Mouse (Mus musculus) heart, postnatal 25 days (tissue): Measurements from ENCODE around the gene Smchd1. TPM values are rescaled to one million over a fixed set of nuclear protein-coding genes. Genes with fewer than 3 reads are reported as not detected.
"Not testable (repeated sequence)": the region's sequence is repeated elsewhere in the genome, so short reads cannot be mapped to it uniquely, and the experiment has no call there.

Experiments
- DNase-seq: peaks from one replicate; pipeline ENCODE4 v3.0.0; 2022; ENCODE audit warnings: low spot score
- intact Hi-C: fragments of 180-260 bp; cut with DNase I; formaldehyde crosslinking; loops from one replicate; pipeline ENCODE4 v1.15.1; 2025
- total RNA-seq, 2 experiments: library from RNA; stranded (reverse); gene quantifications; 2 replicates each; pipeline ENCODE4 v1.2.3; 2021

Smchd1 gene
- total RNA-seq, 2 experiments from 2014 or later, result 18.0 to 19.7 TPM

DNA sequence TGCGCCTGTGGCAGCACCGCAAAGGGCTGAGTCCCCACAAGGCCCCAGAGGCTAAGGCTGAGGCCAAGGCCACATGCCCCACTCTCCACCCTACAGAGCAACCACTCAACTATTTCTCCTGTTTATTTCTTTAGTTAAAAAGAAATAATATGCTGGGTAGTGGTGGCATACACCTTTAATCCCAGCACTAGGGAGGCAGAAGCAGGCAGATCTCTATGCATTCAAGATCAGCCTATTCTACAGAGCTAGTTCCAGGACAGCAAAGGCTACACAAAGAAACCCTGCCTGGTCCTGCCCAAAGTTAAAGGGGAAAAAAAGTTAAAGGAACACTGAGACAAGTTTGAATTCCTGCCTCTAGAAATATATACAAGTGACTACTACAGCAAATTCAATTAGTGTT, 15.3 kb downstream of the Smchd1 start, which contains the start of gene Gm4707:
Gene Gm4707 (minus strand): TSS at position 101 of the 400 bp plus-strand sequence.
- intact Hi-C loops, result no loop called here

GRCm38 (mm10) chr17:71457361-71457760, 17.8 kb downstream of the Smchd1 start:
- DNase-seq, intact Hi-C loops: not testable (repeated sequence)

More for the DNA sequence above, 15.3 kb downstream of the Smchd1 start, which contains the start of gene Gm4707:
- DNase-seq, result no peak

- intact Hi-C loops, result no loop called here
- no peak for DNase-seq
These were observed 30.0 kb downstream of the Smchd1 start for GRCm38 (mm10) chr17:71445191-71445590.

DNA sequence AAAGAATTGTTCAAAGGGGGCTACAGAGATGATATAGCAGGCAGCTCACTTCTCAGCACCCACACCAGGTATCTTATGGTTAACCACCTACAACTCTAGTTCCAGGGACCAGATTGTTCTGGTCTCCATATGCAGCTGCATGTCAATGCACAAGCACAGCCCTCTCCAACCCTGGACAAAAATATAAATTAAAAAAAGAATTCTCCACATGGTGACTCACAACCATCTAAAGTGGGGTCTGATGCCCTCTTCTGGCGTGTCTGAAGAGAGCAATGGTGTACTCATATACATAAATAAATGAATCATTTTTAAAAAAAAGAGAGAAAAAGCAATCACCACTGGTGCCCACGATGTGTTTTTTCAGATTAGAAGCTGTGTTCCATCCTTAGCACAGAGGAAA, 30.4 kb downstream of the Smchd1 start:
- DNase-seq, result no peak
- intact Hi-C loops, result no loop called here

GRCm38 (mm10) chr17:71444126-71444525, 31.0 kb downstream of the Smchd1 start:
- no peak for DNase-seq
- intact Hi-C loops, result no loop called here

DNA sequence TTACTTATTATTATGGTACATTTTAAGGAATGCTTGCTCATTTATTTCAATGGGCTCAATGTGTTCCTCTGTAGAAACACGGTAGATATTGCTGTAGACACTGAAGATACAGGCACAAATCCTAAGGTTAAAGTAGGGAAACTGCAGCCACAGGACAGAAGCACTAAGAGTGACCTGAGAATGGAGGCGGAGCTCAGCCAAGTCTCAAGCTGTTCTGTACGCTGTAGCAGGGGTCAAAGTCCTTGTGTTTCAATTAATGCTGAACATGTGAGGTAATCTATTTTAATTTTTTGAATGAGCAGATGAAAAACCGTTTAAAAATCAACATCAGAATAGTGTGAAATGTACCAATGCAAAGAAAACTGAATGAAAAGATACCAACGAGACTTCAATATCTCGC, 31.9 kb downstream of the Smchd1 start:
- intact Hi-C loops, result no loop called here
- DNase-seq, result no peak

DNA sequence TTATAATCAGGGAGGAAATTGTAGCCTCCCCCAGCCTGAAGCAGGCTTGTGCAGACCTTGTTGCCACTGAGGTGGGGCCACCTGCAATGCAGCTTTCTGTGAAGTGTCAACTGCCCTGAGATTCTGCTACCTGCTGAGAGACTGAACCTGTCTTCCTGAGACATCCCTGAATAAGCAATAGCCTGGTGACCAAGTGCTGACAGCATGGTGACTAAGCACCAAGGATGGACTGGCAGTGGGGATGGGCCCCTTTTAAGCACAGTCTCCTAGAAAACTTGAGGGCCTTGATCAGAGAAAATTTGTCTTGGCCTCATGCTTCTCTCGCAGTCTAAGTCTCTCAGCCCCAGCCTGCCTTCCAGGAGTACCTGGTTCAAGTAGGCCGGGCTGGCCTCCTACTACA, 52.6 kb downstream of the Smchd1 start:
- DNase-seq, intact Hi-C loops: not testable (repeated sequence)

GRCm38 (mm10) chr17:71419448-71419847, 55.7 kb downstream of the Smchd1 start:
- intact Hi-C loops, DNase-seq: not testable (repeated sequence)

GRCm38 (mm10) chr17:71417008-71417407, 58.1 kb downstream of the Smchd1 start:
- intact Hi-C loops, result no loop called here
- DNase-seq, result no peak

GRCm38 (mm10) chr17:71387401-71387800, 87.7 kb downstream of the Smchd1 start:
- DNase-seq, result no peak
- intact Hi-C loops, result no loop called here

DNA sequence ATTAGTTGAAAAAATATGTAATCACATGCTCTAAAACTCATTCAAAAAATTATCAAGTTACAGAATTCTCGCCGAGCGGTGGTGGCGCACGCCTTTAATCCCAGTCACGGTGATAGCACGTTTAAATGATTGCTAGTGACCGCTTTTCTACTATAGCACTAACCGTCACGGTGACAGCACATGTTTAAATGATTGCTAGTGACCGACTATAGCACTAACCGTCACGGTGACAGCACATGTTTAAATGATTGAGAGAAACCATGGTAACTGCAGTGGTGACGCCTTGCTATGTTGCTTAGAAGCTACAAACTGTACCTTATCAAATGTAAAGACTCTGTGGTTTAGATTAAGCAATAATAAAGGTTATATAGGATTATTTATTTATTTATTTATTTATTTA, 94.8 kb downstream of the Smchd1 start:
- intact Hi-C loops, result no loop called here
- DNase-seq, result no peak

GRCm38 (mm10) chr17:71377901-71378300, 97.2 kb downstream of the Smchd1 start:
- DNase-seq, result no peak
- intact Hi-C loops, result no loop called here

GRCm38 (mm10) chr17:71355526-71355925, 119.6 kb downstream of the Smchd1 start:
- no peak for DNase-seq
- intact Hi-C loops, result no loop called here

DNA sequence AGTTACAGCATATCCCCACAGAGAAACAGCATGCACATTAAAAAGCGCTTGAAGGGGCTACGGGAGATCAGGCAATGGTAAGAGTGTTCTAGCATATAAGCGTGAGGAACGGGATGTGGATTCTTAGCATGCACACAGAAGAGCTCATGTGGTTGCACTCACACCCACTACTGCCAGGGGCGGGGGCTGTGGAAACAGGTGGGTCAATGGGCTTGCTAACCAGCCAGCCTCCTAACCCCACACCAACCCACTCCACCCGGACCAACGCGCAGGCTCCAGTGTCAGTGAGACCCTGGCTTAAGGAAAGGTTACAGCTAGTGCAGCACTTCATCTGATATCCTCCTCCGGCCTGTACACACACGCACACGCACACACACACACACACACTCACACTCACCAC, 120.9 kb downstream of the Smchd1 start:
- intact Hi-C loops, result no loop called here
- DNase-seq, result no peak

GRCm38 (mm10) chr17:71348188-71348587, 127.0 kb downstream of the Smchd1 start:
- intact Hi-C loops, result no loop called here
- no peak for DNase-seq

GRCm38 (mm10) chr17:71342006-71342405, 133.1 kb downstream of the Smchd1 start:
- intact Hi-C loops, result no loop called here

DNA sequence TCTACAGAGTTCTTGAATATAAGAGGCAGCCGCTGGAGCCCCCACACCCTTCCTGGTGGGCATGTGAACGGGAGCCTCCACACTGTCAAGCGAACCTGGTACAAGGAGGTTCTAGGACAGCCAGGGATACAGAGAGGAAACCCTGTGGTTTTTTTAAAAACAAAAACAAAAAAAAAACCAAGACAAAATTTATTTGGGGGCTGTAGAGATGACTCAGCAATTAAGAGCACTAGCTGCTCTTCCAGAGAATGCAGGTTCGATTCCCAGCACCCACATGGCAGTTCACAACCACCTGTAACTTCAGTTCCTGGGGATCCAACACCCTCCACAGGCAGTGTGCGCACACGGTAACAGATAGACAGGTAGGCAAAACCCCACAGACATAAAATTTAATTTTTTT, 136.5 kb downstream of the Smchd1 start:
- intact Hi-C loops, result no loop called here

More at GRCm38 (mm10) chr17:71342006-71342405, 133.1 kb downstream of the Smchd1 start:
- no peak for DNase-seq

GRCm38 (mm10) chr17:71337546-71337945, 137.6 kb downstream of the Smchd1 start:
- intact Hi-C loops, result no loop called here

More for the DNA sequence above, 136.5 kb downstream of the Smchd1 start:
- no peak for DNase-seq

GRCm38 (mm10) chr17:71336421-71336820, 138.7 kb downstream of the Smchd1 start:
- intact Hi-C loops, result no loop called here
- DNase-seq, result no peak

More at GRCm38 (mm10) chr17:71337546-71337945, 137.6 kb downstream of the Smchd1 start:
- no peak for DNase-seq

DNA sequence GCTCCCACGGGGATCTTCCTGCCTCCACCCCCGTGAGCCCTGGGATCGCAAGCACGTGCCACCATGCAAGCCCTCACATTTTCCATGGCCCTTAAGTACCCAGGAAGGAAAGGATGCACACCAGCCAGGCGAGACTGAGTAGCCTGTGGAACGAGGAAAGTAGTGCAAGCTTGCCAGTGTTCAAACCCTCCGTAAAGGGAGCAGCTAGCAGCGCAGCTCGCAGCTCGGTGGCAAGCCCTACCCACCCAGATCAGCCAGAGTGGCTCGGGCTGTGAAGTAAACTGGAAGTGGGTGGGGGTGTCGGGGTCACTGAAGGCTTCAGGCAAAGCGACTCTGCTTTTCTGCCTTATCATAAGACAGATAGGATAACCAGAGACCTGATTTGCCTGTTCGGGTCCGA, 142.8 kb downstream of the Smchd1 start:
- intact Hi-C loops, result no loop called here
- no peak for DNase-seq

DNA sequence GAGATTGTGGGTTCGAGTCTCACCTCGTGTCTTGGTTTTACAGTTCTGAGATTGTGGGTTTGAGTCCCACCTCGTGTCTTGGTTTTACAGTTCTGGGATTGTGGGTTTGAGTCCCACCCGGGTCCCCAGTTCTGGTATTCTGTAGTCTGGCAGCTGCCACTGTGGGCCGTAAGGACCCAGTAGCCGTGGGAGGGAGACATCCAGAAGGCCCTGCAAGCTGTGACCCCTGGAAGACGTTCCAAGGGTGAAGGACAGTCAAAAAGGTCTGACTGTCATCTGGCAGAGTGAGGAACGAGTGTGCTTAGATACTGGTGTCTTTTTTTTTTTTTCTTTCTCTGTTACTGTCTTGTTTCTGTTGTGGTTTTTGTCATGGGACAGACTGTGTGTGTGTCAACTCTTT, 154.4 kb downstream of the Smchd1 start:
- intact Hi-C loops, DNase-seq: not testable (repeated sequence)

GRCm38 (mm10) chr17:71319361-71319760, 155.8 kb downstream of the Smchd1 start:
- no peak for DNase-seq
- intact Hi-C loops, result no loop called here
